Mouse (Mus musculus) limb, embryonic 13.5 days (tissue): ENCODE results near the gene Kifc5b. TPM values are rescaled to one million over a fixed set of nuclear protein-coding genes. Genes with fewer than 3 reads are reported as not detected.

Source experiments
- ATAC-seq: fragments of 200-750 bp; cut with Nextera tagmentation; 2 replicates; pipeline ENCODE4 v1.8.0; 2017; ENCODE audit warnings: low read depth, moderate number of reproducible peaks, moderate TSS enrichment; ENCODE audit not compliant: low FRiP score
- H3K27ac ChIP-seq: fragments of 300-500 bp; sonication (generic); 2 replicates; pipeline ENCODE4 v1.5.1; 2015; ENCODE audit warnings: inconsistent platforms, mild to moderate bottlenecking, moderate library complexity
- H3K27me3 ChIP-seq: fragments of 300-500 bp; sonication (generic); 2 replicates; pipeline ENCODE4 v1.6.1; 2015; ENCODE audit warnings: mild to moderate bottlenecking, inconsistent platforms
- H3K36me3 ChIP-seq: fragments of 300-500 bp; sonication (generic); 2 replicates; pipeline ENCODE4 v1.6.1; 2015; ENCODE audit warnings: inconsistent platforms, mild to moderate bottlenecking, moderate library complexity
- H3K4me1 ChIP-seq: fragments of 300-500 bp; sonication (generic); 2 replicates; pipeline ENCODE4 v1.6.1; 2015; ENCODE audit warnings: inconsistent platforms
- H3K4me2 ChIP-seq: fragments of 300-500 bp; sonication (generic); replicated peaks from 2 replicates; pipeline ENCODE4 v1.6.1; 2015; ENCODE audit warnings: inconsistent platforms, mild to moderate bottlenecking, moderate library complexity
- H3K4me3 ChIP-seq: fragments of 300-500 bp; sonication (generic); 2 replicates; pipeline ENCODE4 v1.5.1; 2015; ENCODE audit warnings: moderate library complexity, mild to moderate bottlenecking, inconsistent platforms
- H3K9ac ChIP-seq: fragments of 300-500 bp; sonication (generic); 2 replicates; pipeline ENCODE4 v1.6.1; 2015; ENCODE audit warnings: mild to moderate bottlenecking, inconsistent platforms
- H3K9me3 ChIP-seq: fragments of 300-500 bp; sonication (generic); 2 replicates; pipeline ENCODE4 v1.6.1; 2016; ENCODE audit warnings: inconsistent platforms
- WGBS: fragments of 180-500 bp; shearing (Covaris S2); methylation state at CpG from one replicate; pipeline ENCODE4 v1.1.7; 2015; 5-methylcytosine and 5-hydroxymethylcytosine counted together
- microRNA-seq: library from miRNA; unstranded; fragments of <30 nt; microRNA quantifications from one replicate; pipeline ENCODE4, GENCODE M21; 2016
- polyA plus RNA-seq: library from polyadenylated mRNA; unstranded; fragments of >200 nt; fragmentation: Nextera tagmentation; extraction: Ambion mirVana; gene quantifications from 2 replicates; pipeline ENCODE4 v1.2.1, GENCODE M21; 2015

The Kifc5b gene
- polyA plus RNA-seq, 1 experiment from 2014 or later = 9.0 TPM

DNA sequence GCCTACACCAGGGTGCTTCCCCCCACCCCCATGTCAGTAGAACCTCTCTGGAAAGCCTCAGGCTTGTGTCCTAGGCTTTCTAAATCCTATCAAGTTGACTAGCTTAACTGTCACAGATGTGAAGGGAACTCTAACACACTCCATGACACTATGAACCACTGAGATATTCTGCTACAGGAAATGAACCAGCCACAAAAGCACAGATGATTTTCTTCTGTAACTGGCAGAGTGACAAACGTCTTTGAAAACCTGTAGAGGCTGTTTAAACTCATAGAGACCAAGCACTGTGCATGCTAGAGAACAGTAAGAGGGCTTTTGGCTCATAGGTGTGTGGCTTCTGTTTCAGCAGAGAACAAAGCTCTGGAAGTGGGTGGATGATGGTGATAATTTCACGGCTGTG, 64.2 kb downstream of the Kifc5b start:
- H3K9me3 ChIP-seq = 0 out of 2 replicates have a peak, but pooled peaks cover 3% of the 10 kb centered on the region
- H3K9ac ChIP-seq = no peak overlapping the region
- WGBS = 69% methylated on average over 2 of the region's 2 CpGs
- H3K27me3 ChIP-seq = no peaks in the 10 kb centered on the region
- H3K4me3 ChIP-seq = no peak overlapping the region
- H3K27ac ChIP-seq = no peak overlapping the region
- ATAC-seq = no peak
- no peak overlapping the region for H3K4me2 ChIP-seq
- peaks cover 8% of the 10 kb centered on the region; the same call in 1 of the 2 replicates for H3K4me1 ChIP-seq
- peaks cover 44% of the 10 kb centered on the region for H3K36me3 ChIP-seq

Small RNA genes lying within 50 kb of the gene (microRNA-seq; reads per million reads assigned to microRNA genes)
- gene Gm27775 = not detected
- gene Mir3083 = not detected
- not detected for gene Mir6968

Other genes starting within 250 kb of the Kifc5b start
- gene Crebrf, start 201.4 kb upstream of the Kifc5b start, polyA plus RNA-seq = 5.6 and 8.3 TPM in 2 replicates
- gene Bnip1, start 136.0 kb upstream of the Kifc5b start, polyA plus RNA-seq = 56.2 and 61.8 TPM in 2 replicates
- not detected in 2 replicates for gene Nkx2-5, start 72.1 kb upstream of the Kifc5b start, polyA plus RNA-seq
- 15.0 and 15.6 TPM in 2 replicates for gene Phf1, start 16.0 kb downstream of the Kifc5b start, polyA plus RNA-seq
- 170 and 176 TPM in 2 replicates for gene Cuta, start 22.5 kb downstream of the Kifc5b start, polyA plus RNA-seq
- 3.6 and 4.4 TPM in 2 replicates for gene Syngap1, start 24.2 kb downstream of the Kifc5b start, polyA plus RNA-seq
- gene Zbtb9, start 56.1 kb downstream of the Kifc5b start, polyA plus RNA-seq = 15.5 and 16.7 TPM in 2 replicates
- gene Bak1, start 111.9 kb downstream of the Kifc5b start, polyA plus RNA-seq = 4.6 and 4.7 TPM in 2 replicates
- 3.1 and 3.3 TPM in 2 replicates for gene Itpr3, start 140.2 kb downstream of the Kifc5b start, polyA plus RNA-seq
- 329 and 338 TPM in 2 replicates for gene Uqcc2, start 216.8 kb downstream of the Kifc5b start, polyA plus RNA-seq